Mouse (Mus musculus): ENCODE results near the gene Cfap70. TPM values are rescaled to one million over a fixed set of nuclear protein-coding genes. Genes with fewer than 3 reads are reported as not detected.

The Cfap70 gene
- polyA plus RNA-seq, 1 experiment from 2014 or later: not detected

DNA sequence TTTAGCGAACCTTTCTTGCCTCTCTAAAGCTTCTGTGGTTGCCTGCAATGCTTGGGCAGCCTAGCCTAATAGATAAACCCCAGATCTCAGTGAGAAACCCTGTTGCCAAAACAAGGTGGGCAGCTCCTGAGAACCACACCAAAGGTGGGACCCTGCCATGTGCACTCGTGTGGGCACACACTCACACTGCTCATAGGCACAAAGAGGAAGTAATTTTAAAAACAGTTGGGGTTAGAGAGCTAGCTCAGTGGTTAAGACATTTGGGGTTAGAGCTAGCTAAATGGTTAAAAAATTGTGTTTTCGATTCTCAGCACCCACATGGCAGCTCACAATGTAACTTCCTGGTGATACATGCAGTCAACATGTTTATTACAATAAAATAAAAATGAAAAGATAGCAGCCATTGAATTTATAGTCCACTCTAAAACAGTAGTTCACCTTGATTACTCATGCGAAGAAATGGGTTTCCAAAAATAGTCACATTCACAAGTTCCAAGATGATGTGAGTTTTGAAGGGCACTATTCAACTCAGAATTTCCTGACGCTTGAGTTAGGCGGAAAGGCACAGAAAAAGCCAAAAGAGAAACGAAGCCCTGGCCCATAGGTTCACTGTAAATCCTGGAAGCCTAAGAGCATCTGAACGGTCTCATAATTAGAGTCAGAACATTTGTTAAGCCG, 72.1 kb downstream of the Cfap70 start:
- H3K4me3 ChIP-seq (ENCODE audit: low read depth, low read length): no peak overlapping the region
- peaks cover 39% of the 10 kb centered on the region for H3K36me3 ChIP-seq (ENCODE audit: control insufficient read depth, insufficient read depth)
- H3K4me1 ChIP-seq (replicated peaks; ENCODE audit: control insufficient read depth, insufficient read depth, low read length): no peaks in the 10 kb centered on the region
- H3K9me3 ChIP-seq (ENCODE audit: control insufficient read depth): no peaks in the 10 kb centered on the region
- WGBS: 90% methylated on average over 9 of the region's 9 CpGs
- no peaks in the 10 kb centered on the region for H3K27me3 ChIP-seq (replicated peaks; ENCODE audit: control insufficient read depth, insufficient read depth, low read length)
- ATAC-seq: no peak
- H3K9ac ChIP-seq (ENCODE audit: low read depth, low read length): no peak overlapping the region
- TF ChIP-seq CTCF (IDR thresholded peaks at IDR 0.05; ENCODE audit: low read depth): no peak
- H3K4me2 ChIP-seq (replicated peaks; ENCODE audit: low read depth): no peak overlapping the region
- no peak overlapping the region for H3K27ac ChIP-seq (ENCODE audit: low read depth, low read length)

DNA sequence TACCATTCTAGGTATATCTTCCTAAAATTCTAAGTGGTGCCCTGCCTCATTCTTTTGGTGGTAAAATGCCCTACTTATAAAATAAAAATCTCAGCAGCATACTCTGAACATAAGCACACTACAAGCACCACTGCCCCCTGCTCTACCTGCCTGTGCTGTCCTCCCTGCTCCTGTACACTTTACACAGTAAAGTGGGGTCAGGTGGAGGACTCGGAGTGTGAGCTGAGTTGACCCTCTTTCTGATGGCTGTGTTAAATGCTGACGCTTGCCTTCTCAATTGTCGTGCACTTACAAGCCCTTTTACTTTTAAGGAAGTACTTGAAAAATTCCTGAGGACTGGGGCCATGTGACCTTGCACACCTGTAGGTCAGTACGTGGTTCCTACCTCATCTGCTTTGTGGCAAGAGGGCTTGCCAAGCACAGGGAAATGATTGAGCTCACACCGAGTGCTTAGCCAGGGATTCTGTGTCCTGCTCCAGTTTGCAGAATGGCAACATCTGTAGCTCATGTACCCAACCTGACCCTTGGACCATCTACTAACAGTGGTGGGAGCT, 72.9 kb downstream of the Cfap70 start:
- no peak overlapping the region for H3K9ac ChIP-seq (ENCODE audit: low read depth, low read length)
- TF ChIP-seq CTCF (IDR thresholded peaks at IDR 0.05; ENCODE audit: low read depth): no peak
- H3K9me3 ChIP-seq (ENCODE audit: control insufficient read depth): no peaks in the 10 kb centered on the region
- WGBS: 47% methylated on average over 5 of the region's 5 CpGs
- H3K4me2 ChIP-seq (replicated peaks; ENCODE audit: low read depth): 0 out of 2 replicates have a peak overlapping the region, but pooled peaks have one; percentile 3
- no peak overlapping the region for H3K27ac ChIP-seq (ENCODE audit: low read depth, low read length)
- H3K27me3 ChIP-seq (replicated peaks; ENCODE audit: control insufficient read depth, insufficient read depth, low read length): no peaks in the 10 kb centered on the region
- H3K36me3 ChIP-seq (ENCODE audit: control insufficient read depth, insufficient read depth): peaks cover 39% of the 10 kb centered on the region
- peak; percentile 37; the same call in 1 of the 2 replicates for ATAC-seq
- H3K4me1 ChIP-seq (replicated peaks; ENCODE audit: control insufficient read depth, insufficient read depth, low read length): no peaks in the 10 kb centered on the region
- no peak overlapping the region for H3K4me3 ChIP-seq (ENCODE audit: low read depth, low read length)

DNA sequence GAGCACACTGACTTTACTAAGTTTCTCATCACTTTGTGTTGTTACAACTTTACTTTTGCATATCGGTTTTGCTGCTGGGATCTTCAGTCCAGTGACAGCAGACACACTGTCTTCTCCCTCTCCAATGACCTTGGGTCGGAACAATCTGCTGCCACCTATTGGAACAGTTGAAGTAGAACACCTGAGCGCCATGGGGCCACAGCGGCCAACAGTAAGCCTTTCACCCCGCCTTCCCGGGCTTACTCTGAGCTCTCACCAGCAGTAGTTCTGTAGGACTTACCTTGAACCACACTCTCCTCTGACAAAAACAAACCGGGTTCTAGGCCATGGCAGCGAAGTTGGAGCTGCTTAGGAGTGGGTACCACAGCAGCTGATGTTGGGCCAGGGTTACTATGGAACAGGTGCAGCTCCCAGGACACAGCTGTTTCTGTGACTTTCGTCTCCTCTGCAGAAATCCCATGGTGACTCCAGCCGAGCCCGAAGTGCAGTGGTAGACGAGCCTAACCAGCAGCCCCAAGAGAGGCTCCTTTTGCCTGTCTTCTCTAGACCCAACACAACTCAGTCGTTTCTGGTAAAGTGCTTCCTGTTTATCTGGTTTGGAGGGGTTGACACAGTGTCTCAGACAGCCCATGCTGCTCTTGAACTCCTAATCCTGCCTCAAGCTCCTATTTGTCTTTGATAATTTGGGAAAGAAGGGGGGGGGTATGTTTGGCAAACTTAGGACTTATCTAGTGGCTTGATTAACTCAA, 73.5 kb downstream of the Cfap70 start:
- Histone ChIP-seq H3K27ac (ENCODE audit: low read depth, low read length) (no peak overlapping the region), H3K4me2 (replicated peaks; ENCODE audit: low read depth) (peak overlapping the region; percentile 51), H3K27me3 (replicated peaks; ENCODE audit: control insufficient read depth, insufficient read depth, low read length) (no peaks in the 10 kb centered on the region), H3K36me3 (ENCODE audit: control insufficient read depth, insufficient read depth) (peaks cover 38% of the 10 kb centered on the region), H3K4me3 (ENCODE audit: low read depth, low read length) (no peak overlapping the region), H3K4me1 (replicated peaks; ENCODE audit: control insufficient read depth, insufficient read depth, low read length) (no peaks in the 10 kb centered on the region), H3K9ac (ENCODE audit: low read depth, low read length) (no peak overlapping the region), H3K9me3 (ENCODE audit: control insufficient read depth) (no peaks in the 10 kb centered on the region)
- peak; percentile 79 for ATAC-seq
- WGBS: 27% methylated on average over 13 of the region's 13 CpGs
- TF ChIP-seq CTCF (IDR thresholded peaks at IDR 0.05; ENCODE audit: low read depth): peak; percentile 81

DNA sequence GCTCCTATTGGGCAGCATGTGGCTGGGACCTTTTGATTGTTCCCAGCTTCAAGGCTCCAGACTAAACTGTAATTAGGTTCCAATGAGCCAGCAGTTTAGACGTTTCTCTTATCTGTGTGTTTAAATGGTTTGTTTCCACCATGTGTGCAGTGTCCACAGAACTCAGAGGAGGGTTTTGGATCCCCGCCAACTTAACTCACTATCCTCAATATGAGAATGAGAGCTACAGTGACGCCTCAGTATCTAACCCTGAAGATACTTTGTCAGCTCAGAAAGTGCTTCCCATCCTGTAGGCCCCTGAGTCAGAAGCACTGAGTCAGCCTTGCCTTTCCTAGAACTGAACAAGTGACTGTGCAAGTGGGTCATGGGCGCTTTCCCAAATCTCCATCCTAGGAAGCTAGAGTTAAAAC, 74.9 kb downstream of the Cfap70 start:
- Histone ChIP-seq H3K27me3 (replicated peaks; ENCODE audit: control insufficient read depth, insufficient read depth, low read length) (no peaks in the 10 kb centered on the region), H3K4me3 (ENCODE audit: low read depth, low read length) (no peak overlapping the region), H3K9ac (ENCODE audit: low read depth, low read length) (no peak overlapping the region), H3K9me3 (ENCODE audit: control insufficient read depth) (no peaks in the 10 kb centered on the region), H3K27ac (ENCODE audit: low read depth, low read length) (no peak overlapping the region), H3K4me1 (replicated peaks; ENCODE audit: control insufficient read depth, insufficient read depth, low read length) (no peaks in the 10 kb centered on the region), H3K4me2 (replicated peaks; ENCODE audit: low read depth) (no peak overlapping the region), H3K36me3 (ENCODE audit: control insufficient read depth, insufficient read depth) (peaks cover 27% of the 10 kb centered on the region)
- 54% methylated on average over 4 of the region's 4 CpGs for WGBS
- TF ChIP-seq CTCF (IDR thresholded peaks at IDR 0.05; ENCODE audit: low read depth): no peak
- no peak for ATAC-seq

DNA sequence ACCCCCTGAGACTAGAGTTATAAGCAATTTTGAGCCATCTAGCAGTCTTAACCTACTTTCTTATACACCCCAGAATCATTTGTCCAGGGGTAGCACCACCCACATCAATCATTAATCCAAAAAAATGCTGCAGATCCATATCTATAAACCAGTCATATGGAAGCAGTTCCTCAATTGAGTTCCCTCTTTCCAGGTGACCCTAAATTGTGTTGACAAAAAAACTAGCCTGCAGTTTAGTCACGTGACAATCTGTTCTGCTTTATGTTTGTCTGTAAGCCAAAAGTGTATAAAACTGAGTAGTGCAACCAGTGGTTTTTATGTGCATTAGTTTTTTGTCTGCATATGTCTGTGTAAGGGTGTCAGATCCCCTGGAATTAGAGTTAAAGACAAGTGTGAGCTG, 80.2 kb downstream of the Cfap70 start:
- Histone ChIP-seq H3K9ac (ENCODE audit: low read depth, low read length) (no peak overlapping the region), H3K4me1 (replicated peaks; ENCODE audit: control insufficient read depth, insufficient read depth, low read length) (no peaks in the 10 kb centered on the region), H3K27me3 (replicated peaks; ENCODE audit: control insufficient read depth, insufficient read depth, low read length) (no peaks in the 10 kb centered on the region), H3K4me3 (ENCODE audit: low read depth, low read length) (no peak overlapping the region), H3K4me2 (replicated peaks; ENCODE audit: low read depth) (no peak overlapping the region), H3K27ac (ENCODE audit: low read depth, low read length) (no peak overlapping the region), H3K36me3 (ENCODE audit: control insufficient read depth, insufficient read depth) (peaks cover 25% of the 10 kb centered on the region), H3K9me3 (ENCODE audit: control insufficient read depth) (no peaks in the 10 kb centered on the region)
- WGBS: 77% methylated on average over 1 of the region's 1 CpGs
- ATAC-seq: no peak
- TF ChIP-seq CTCF (IDR thresholded peaks at IDR 0.05; ENCODE audit: low read depth): no peak

DNA sequence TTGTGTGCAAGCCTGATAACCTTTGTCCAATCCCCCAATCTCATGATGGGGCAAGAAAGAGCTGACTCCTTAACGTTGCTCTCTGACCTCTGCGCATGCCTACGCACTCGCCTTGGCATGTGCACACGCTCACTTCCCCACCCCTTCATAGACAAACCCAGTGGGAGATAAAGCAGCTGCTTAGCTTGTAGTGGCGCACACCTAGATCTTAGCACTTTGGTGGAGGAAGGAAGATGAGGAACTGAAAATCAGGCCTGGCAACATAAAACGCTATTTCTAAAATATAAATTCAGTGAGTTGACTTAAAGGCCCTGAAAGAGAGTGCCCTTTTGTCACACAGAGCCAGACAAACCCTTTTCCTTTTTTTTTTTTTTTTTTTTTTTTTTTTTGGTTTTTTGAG, 81.2 kb downstream of the Cfap70 start:
- Histone ChIP-seq H3K4me2 (replicated peaks; ENCODE audit: low read depth) (no peak overlapping the region), H3K27ac (ENCODE audit: low read depth, low read length) (no peak overlapping the region), H3K4me1 (replicated peaks; ENCODE audit: control insufficient read depth, insufficient read depth, low read length) (no peaks in the 10 kb centered on the region), H3K9me3 (ENCODE audit: control insufficient read depth) (no peaks in the 10 kb centered on the region), H3K4me3 (ENCODE audit: low read depth, low read length) (no peak overlapping the region), H3K36me3 (ENCODE audit: control insufficient read depth, insufficient read depth) (peaks cover 25% of the 10 kb centered on the region), H3K27me3 (replicated peaks; ENCODE audit: control insufficient read depth, insufficient read depth, low read length) (no peaks in the 10 kb centered on the region), H3K9ac (ENCODE audit: low read depth, low read length) (no peak overlapping the region)
- no peak for TF ChIP-seq CTCF (IDR thresholded peaks at IDR 0.05; ENCODE audit: low read depth)
- no peak for ATAC-seq
- 63% methylated on average over 7 of the region's 7 CpGs for WGBS

All from intestine, postnatal 0 days (tissue).